Mouse (Mus musculus) layer of hippocampus, postnatal 10 days (tissue): Measurements from ENCODE around the gene Zfp541. TPM values are rescaled to one million over a fixed set of nuclear protein-coding genes. Genes with fewer than 3 reads are reported as not detected.

ENCODE experiments used
- DNase-seq, 2 experiments: peaks; one replicate each; pipeline ENCODE4 v3.0.0; 2021; ENCODE audit warnings: low spot score in 2 of 2
- total RNA-seq, 2 experiments: library from RNA; stranded (reverse); gene quantifications; 2 replicates each; pipeline ENCODE4 v1.2.3; 2021

Zfp541 gene
- total RNA-seq, 2 experiments from 2014 or later, result 0.40 to 0.43 TPM

DNA sequence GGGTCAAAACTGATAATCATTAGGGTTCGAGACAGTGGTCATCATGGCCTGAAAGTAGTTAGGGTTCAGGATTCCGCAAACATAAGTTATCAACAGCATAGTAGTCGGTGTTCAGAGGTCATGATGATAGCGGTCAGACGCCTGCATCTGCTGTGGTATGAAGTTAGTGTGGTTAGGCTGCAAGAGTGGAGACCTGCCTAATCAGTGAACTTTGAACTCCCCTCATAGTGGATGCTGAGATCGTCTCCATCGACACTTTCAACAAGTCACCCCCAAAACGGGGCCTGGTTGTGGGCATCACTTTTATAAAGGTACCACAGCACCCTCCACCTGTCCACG, 58.6 kb downstream of the Zfp541 start:
- DNase-seq, result no peak

DNA sequence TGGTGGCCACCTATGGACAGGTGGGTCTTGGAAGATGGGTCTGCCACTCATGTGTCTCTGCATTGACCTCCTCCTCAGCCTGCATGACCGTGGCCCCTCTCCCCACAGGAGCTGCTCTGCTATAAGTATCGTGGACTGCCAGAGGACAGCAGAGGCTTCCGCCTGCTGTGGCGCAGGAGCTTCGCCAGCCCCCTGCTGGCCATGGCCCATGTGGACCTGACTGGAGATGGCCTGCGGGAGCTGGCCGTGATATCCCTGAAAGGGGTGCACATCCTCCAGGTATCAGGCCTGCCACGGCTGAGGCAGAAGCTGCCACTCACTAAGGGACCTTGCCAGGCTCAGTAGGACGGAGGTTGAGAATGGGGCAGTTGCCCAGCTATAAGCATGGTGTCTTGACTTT, 64.2 kb downstream of the Zfp541 start:
- no peak for DNase-seq

DNA sequence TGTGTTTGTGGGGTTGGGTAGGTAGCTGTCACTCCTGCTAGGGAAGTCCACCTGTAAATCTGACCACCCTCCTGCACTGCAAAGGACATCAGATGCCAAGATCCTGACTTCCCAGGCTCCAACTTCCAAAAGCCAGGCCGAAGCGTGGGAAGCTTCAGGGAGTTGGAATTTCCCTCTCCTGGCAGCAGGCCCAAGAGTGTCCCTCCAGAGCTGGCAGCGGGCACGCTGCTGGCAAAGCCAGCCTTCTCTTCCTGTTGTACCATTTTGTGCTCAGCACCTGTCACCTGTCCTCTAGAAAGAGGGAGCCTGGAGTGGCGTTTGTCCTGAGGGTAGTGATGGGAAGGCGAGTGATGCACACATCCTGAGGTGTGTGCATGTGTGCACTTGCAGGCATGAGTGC, 66.7 kb downstream of the Zfp541 start:
- no peak for DNase-seq

DNA sequence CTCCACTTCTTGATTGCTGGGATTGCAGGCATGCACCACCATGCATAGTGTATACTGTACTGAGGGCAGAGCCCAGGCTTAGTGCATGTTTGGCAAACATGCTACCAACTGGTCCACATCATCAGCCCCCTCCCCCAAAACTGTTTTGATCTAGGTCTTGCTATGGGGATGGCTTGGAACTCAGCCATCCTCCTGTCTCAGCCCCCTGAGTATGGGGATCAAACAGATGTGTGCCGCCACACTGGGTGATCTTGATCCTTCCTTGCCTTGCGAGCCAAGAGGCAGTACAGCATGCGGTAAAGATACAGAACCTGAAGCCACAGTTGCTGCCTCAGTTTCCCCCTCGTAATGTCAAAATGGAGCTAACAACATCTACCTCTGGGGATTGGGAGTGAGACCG, 67.3 kb downstream of the Zfp541 start:
- DNase-seq, result no peak

DNA sequence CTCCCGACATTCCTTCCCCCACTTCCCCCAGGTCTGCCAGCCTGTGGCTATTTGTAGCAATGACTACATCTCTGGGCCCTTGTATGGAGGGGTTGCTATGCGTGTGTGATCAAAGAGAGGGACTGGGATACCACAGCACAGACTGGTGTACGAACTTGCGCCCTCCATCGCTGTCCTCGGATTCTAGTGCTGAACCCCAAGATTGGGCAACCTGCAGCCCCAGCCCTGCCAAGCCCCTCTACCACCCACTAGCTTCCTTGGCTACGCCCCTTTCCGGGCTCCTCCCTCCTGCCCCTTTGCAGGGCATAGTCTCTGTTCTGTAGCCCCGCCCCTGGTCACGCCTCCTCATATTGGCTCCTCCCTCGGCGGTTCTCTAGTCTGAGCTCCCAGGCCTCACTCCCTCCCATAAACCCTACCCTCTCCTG, 67.8 kb downstream of the Zfp541 start, which contains the start of gene Slc8a2:
Gene Slc8a2, plus strand, starts transcription at position 406 of the 425 bp plus-strand sequence.
- peak; percentile 88 to 91 for DNase-seq

DNA sequence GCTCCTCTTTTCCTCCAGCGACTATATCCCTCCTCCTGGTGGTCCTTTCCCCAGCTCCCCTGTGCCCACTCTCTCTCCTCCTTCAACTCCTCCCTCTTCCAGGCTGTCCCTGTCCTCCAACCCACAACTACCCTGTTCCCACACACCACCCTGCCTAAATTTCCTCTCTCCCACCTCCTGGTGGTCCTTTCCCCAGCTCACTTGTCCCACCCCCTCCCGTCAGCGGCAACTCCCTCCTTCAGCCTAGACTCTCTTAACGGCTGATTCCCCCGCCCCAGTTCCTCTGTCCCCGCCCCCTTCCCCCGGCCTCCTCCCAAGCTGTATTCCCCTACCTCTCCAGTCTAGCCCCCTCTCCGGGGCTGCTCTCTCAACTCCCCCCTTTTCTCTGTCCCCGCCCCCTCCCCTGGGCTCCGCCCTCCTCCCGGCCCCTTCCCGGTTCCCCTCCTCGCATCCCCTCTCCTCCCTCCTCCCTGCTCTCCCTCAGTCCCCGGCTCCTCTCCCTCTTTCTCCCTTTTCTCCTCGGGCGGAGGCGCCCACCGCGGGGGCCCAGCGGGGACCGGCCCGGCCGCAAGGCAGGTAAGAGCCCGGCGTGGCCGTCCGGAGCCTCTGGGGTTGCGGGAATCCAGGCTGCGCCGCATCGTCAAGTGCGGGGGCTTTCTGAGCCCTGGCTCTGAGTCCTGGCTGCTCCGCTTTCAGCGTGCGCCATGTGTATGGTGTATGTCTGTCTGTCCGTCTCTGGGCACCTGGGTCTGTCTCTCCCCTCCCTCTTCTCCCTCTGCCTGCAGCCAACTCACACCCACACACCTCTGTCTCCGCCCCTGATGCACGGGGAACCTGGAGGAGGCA, 68.5 kb downstream of the Zfp541 start:
- peak; percentile 74 to 76 for DNase-seq

DNA sequence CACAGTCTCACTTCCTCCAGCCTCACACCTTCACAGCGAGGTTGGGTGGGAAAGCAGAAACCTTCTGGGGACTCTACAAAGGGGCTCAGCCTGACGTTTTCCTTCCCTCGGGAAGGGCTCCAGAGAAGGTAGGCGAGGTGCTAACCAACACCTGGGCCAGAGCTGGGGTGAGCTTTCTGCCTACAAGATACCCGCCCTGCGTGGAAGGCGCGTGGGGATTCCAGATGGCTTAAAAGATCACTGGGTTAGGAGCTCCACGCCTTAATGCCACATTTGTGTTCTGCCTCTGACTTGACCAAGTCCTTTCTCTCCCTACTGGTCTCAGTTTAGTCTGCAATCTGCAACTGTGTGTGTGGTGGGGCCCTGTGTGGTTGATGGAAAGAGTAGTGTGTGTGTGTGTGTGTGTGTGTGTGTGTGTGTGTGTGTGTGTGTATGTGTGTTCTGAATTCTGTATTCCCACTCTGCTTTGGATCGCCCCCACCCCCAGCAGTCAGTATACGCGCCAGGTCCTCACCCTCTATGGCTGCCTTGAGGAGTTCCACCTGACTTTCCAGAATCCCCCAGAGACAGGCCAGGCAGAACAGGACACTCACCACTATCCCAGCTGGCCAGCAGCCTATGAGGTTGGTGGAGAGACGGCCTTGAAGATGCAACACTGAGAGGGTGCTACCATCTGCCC, 69.5 kb downstream of the Zfp541 start:
- DNase-seq, result no peak

DNA sequence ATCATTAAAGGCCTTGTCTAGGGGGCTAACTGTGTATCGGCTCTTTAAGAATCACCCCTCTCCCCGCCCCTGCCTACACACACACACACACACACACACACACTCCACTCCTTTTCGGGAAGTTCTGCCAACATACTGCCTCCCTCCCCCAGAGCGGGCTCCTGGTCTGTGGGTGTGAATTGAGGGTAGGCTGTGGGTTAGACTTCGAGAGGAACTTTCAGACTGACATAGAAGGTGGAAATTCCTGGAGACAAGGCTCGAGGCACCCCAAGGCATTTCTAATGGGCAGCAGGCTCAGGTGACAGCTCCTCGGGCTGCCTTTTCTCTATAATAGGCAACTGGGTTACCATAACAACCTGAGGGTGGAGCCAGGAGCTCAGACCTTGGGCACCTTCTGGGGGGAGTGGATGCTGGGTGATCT, 70.6 kb downstream of the Zfp541 start:
- DNase-seq, result no peak

DNA sequence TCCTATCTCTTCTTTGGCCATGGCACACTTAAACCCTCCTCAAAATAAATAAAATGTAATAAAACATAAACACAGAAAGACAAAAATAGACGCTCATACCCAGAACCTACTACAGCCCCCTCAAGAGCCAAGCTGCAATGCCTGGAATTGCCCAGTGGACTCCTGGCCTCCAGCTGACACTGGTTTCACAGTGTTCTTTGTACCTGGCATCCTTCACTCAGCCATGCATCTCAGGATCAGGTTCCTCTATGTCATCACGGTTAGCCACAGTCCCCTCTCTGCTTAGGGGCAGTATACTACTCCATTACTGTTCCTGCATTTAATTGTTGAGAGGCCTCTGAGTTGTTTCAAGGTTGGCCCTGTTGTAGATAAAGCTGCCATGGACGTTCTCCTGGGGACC, 71.3 kb downstream of the Zfp541 start:
- DNase-seq, result no peak

DNA sequence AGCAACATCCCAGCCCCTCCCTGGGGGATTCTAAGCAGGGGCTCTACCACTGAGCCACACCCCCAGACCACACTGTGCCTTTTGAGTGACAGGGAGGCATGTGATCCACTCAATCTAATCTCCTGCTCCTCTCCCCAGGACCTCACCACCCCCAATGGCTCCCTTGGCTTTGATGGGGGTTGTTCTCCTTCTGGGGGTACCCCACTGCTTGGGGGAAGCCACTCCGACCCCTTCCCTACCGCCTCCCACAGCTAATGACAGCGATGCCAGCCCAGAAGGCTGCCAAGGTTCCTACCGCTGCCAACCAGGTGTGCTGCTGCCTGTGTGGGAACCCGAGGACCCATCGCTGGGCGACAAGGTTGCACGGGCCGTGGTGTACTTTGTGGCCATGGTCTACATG, 72.1 kb downstream of the Zfp541 start:
- DNase-seq, result no peak

DNA sequence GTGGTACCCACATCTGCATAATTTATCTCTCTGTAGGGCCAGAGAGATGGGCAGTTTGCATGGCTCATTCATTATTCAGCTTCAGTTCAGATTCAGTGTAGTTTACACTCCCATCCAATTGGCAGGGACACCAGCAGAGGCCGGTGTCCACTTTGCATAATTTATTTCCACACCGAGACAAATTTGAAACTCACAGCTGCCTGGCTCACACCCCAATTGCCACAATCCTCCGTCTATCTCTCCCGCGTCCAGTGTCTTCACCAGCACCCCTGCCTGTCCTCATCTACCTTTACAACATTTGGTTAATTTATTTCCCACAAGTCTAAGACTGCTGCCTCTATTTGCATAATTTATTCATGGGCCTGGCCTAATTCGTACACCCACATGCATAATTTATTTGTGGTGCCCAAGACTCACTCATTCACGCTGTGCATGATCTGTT, 73.4 kb downstream of the Zfp541 start:
- DNase-seq, result no peak

Other genes starting within 250 kb of the Zfp541 start
- not detected for gene Obox6, start 222.1 kb upstream of the Zfp541 start, total RNA-seq
- gene Crx, start 181.8 kb upstream of the Zfp541 start, total RNA-seq, result not detected
- gene Crxos, start 179.2 kb upstream of the Zfp541 start, total RNA-seq, result under 1 TPM in 1 of 2 experiments, not detected in 1; 0.23 TPM
- 1,000 to 10,000 TPM; 1,327 to 1,522 TPM for gene Selenow, start 139.4 kb upstream of the Zfp541 start, total RNA-seq
- 100 to 1,000 TPM; 126 to 135 TPM for gene Nop53, start 115.7 kb upstream of the Zfp541 start, total RNA-seq
- 10 to 100 TPM in 1 of 2 experiments, 1 to 10 TPM in 1; 8.6 to 14.0 TPM for gene Ehd2, start 94.2 kb upstream of the Zfp541 start, total RNA-seq
- 10 to 100 TPM; 19.3 to 21.1 TPM for gene Bicra, start 13.9 kb upstream of the Zfp541 start, total RNA-seq
- gene Napa, start 36.6 kb downstream of the Zfp541 start, total RNA-seq, result 100 to 1,000 TPM; 191 to 195 TPM
- gene Kptn, start 58.1 kb downstream of the Zfp541 start, total RNA-seq, result 10 to 100 TPM; 33.3 to 39.1 TPM
- 100 to 1,000 TPM; 282 to 292 TPM for gene Slc8a2, start 68.0 kb downstream of the Zfp541 start, total RNA-seq
- 10 to 100 TPM; 36.2 to 41.5 TPM for gene Meis3, start 113.3 kb downstream of the Zfp541 start, total RNA-seq
- 10 to 100 TPM; 10.8 to 11.3 TPM for gene Dhx34, start 160.2 kb downstream of the Zfp541 start, total RNA-seq
- under 1 TPM; 0.33 to 0.37 TPM for gene C5ar2, start 182.3 kb downstream of the Zfp541 start, total RNA-seq
- 1 to 10 TPM; 1.1 to 1.3 TPM for gene C5ar1, start 197.7 kb downstream of the Zfp541 start, total RNA-seq
- 10 to 100 TPM; 35.4 to 35.8 TPM for gene Inafm1, start 211.8 kb downstream of the Zfp541 start, total RNA-seq
- 10 to 100 TPM; 81.4 to 98.8 TPM for gene Ccdc9, start 225.0 kb downstream of the Zfp541 start, total RNA-seq
- gene Bbc3, start 246.6 kb downstream of the Zfp541 start, total RNA-seq, result 10 to 100 TPM; 28.0 to 30.0 TPM